ENCODE assay signal across 8 mouse cellular contexts in genomic region chr4:141664799-141665198, GRCm38 (mm10). TPM values are rescaled to one million over a fixed set of nuclear protein-coding genes. Genes with fewer than 3 reads are reported as not detected.
DNase-seq lines count a peak whose midpoint lies in the region; ATAC-seq and TF ChIP-seq lines count a peak whose summit lies in the region.

Plekhm2 (minus strand) TSS chr4:141664899.

- H3K4me3 ChIP-seq in gastrocnemius, adult 2 months = peak within 1 kb of the TSS; percentile 95
- peak within 1 kb of the TSS; percentile 83 for H3K4me3 ChIP-seq in hindbrain, postnatal 0 days (ENCODE audit: low read length)

- 0 out of 2 replicates have a peak, but pooled peaks have one; percentile 9 for ATAC-seq in cerebellum, adult (ENCODE audit: insufficient number of reproducible peaks, low FRiP score, low TSS enrichment)
- no peak for ATAC-seq in Patski
- no peak for ATAC-seq in hindbrain, postnatal 0 days
- ATAC-seq in megakaryocyte, adult 5-6 weeks (ENCODE audit: poor library complexity, severe bottlenecking) = no peak

- H3K27me3 ChIP-seq in Patski = no peaks in the 10 kb centered on the region
- no peaks in the 10 kb centered on the region for H3K27me3 ChIP-seq in hindbrain, postnatal 0 days (ENCODE audit: insufficient read depth, low read length)

- no peak for TF ChIP-seq CTCF in Patski (IDR thresholded peaks at IDR 0.05)
- TF ChIP-seq CTCF in gastrocnemius, adult 2 months (IDR thresholded peaks at IDR 0.05) = no peak
- TF ChIP-seq CTCF in hindbrain, postnatal 0 days (IDR thresholded peaks at IDR 0.05; ENCODE audit: low read depth) = no peak

- H3K27ac ChIP-seq in gastrocnemius, adult 2 months = peak within 1 kb of the TSS; percentile 96
- peak within 1 kb of the TSS; percentile 92 for H3K27ac ChIP-seq in hindbrain, postnatal 0 days

- no peaks in the 10 kb centered on the region for H3K9me3 ChIP-seq in hindbrain, postnatal 0 days (ENCODE audit: low read length)

- intact Hi-C loops in gastrocnemius, adult 2 months (cut with DNase I) = loop anchor here (5.0 kb wide), 1 partner anchor 123 kb away; no protein-coding TSS in a partner anchor

- in situ Hi-C loops in Patski (cut with MboI; ENCODE audit: low pct_unique_long_range_greater_than_20kb) = no loop called here

- H3K4me1 ChIP-seq in hindbrain, postnatal 0 days (ENCODE audit: insufficient read depth, low read length) = peaks cover 6% of the 10 kb centered on the region; the same call in 1 of the 2 replicates

- no peak for DNase-seq in cerebellum, postnatal 25 days
- DNase-seq in Patski (ENCODE audit: low read depth, low spot score) = no peak
- no peak for DNase-seq in gastrocnemius, adult 2 months
- DNase-seq in hindbrain, postnatal 0 days (ENCODE audit: low spot score) = no peak
- DNase-seq in thymus, postnatal 4 days = no peak
- no peak for DNase-seq in urinary bladder, postnatal 4 days (ENCODE audit: low spot score in 2 of 2)

- H3K4me2 ChIP-seq in hindbrain, postnatal 0 days (ENCODE audit: low read depth, low read length) = peak within 1 kb of the TSS; percentile 91

- peaks cover 7% of the 10 kb centered on the region; the same call in 1 of the 2 replicates for H3K36me3 ChIP-seq in hindbrain, postnatal 0 days (ENCODE audit: insufficient read depth, low read length)

- POLR2A ChIA-PET in Patski (lab: Charles Lee) = interaction anchor here (1.3 kb wide), 1 partner anchor 23 kb away, joined by 3 read pairs; no protein-coding TSS in a partner anchor

- 60% methylated on average over 8 of the region's 8 CpGs for WGBS in hindbrain, postnatal 0 days

- CTCF ChIA-PET in Patski (lab: Charles Lee) = no interaction called here

- peak within 1 kb of the TSS; percentile 96 for H3K9ac ChIP-seq in hindbrain, postnatal 0 days (replicated peaks; ENCODE audit: low read length)

RNA-seq across cellular contexts. Expression of gene Plekhm2, which starts in this region (rescaled TPM):
- 37.0 TPM for polyA plus RNA-seq in Patski (2021)
- 10 to 100 TPM; 32.9 to 34.7 TPM for total RNA-seq in gastrocnemius, adult 2 months (2021)
- 45.8 and 47.6 TPM in 2 replicates for total RNA-seq in hindbrain, postnatal 0 days (2014; rRNA removed)
- polyA plus RNA-seq in hindbrain, postnatal 0 days (2015; fragmentation: Nextera tagmentation; extraction: Ambion mirVana) = 6.1 and 6.4 TPM in 2 replicates
- 11.1 and 14.9 TPM in 2 replicates for total RNA-seq in megakaryocyte, adult 5-6 weeks (2015)
- total RNA-seq in megakaryocyte, adult 5-6 weeks (2017) = 10.4 and 11.1 TPM in 2 replicates
